Mouse (Mus musculus) R1 (cell line): Measurements from ENCODE around the gene Cntnap2.

Experiments
- DNase-seq: peaks from one replicate; pipeline ENCODE4 v3.0.0-alpha.2; 2018; ENCODE audit warnings: low read depth, low spot score

Gene Cntnap2

DNA sequence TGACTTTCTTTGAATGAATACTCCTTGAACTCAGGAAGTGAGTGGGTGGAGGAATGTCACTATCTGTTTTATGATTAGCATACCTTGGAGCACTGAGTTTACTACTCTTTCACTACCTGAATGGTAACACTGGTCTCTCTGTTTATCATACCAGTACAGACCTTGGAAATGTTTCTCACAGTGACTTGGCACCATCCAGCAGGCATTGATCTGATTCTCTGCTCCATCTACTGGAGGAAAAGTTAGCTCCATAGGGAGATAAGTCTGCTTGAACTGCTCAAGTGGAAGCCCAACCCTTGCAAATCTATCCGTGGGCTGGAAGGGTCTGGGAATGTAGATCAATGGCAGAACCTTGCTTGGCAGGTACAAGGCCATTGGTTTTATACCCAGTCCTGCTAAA, 2235.3 kb downstream of the Cntnap2 start:
- peak; percentile 89 for DNase-seq

DNA sequence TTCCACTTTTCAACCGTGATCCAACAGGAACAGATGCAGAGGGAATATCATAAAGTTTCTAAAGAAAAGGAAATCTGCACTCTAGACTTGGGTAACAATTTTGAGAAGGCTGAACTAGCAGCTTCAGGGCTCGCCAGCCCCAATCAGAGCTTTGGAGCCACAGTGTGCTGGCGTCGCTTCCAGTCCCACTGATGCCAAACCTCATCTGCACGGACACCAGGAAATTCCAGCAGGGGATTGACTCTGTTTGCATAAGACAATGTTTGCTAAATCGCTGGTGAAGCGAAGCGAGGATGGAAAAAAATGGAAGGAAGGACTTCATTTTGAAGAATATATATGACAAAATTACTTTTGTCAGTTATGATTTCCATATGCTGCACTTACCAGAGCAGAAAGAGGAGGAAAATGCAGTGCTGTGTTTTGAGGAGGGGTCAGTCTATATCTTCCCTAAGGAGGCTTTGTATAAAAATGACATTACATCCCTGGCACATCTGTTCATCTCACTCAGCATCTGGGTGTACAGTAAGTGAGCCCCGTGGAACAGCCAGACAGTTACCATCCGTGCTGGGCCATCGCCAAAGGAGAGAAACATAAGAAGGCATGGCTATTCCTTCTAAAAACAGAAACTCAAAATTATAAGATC, 2245.8 kb downstream of the Cntnap2 start:
- DNase-seq, result no peak

DNA sequence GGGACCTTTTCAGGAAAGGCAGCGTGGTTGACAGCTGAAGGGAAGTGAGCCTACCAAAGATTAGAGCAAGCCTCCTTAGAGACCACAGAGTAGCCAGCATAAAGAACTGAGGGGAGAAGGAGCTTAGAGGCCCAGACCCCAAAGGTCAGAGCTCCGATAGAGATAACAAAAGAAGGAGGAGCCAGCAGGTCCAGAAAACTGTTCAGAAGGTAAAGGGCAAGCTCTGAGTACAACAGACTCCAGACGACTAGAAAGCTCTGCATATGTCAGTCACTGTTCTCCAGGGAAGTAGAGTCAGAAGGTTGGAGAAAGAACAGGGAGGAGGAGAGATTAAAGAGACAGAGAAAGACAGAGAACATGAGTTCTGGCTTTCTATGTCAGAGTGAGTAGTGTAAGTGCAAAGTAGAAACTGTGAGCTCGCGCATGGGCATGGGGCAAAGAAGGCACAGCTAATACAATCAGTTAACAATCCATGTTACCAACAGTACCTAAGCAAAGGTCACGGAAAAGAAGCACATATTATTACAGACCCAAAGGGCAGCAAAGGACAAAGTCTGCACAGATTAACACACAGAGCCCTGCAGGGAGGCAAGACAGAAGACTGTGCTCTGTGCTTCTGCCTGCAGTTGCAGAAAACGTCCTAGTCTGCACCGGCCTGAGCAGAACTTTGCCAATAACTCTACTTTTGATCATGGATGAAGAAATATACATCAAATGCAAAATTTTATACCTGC, 2247.1 kb downstream of the Cntnap2 start:
- DNase-seq, result no peak

DNA sequence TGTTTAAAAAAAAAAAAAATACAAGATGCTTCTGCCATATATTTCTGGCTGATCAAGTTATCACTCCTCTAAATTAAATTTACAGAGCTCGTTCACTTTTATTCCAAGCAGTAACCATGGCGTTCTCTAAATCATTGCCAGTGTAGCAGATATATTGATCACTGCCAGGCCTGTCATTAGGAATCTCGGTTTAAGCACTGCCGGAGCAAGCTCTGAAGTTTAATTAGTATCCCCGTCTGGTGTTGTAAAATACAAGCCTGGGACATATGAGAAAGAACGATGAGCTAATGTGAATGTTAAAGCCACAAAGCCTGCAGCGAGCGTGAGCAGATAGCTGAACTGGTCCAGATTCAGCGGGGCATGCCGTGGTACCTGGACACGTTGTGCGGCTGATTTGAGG, 2247.8 kb downstream of the Cntnap2 start:
- no peak for DNase-seq

DNA sequence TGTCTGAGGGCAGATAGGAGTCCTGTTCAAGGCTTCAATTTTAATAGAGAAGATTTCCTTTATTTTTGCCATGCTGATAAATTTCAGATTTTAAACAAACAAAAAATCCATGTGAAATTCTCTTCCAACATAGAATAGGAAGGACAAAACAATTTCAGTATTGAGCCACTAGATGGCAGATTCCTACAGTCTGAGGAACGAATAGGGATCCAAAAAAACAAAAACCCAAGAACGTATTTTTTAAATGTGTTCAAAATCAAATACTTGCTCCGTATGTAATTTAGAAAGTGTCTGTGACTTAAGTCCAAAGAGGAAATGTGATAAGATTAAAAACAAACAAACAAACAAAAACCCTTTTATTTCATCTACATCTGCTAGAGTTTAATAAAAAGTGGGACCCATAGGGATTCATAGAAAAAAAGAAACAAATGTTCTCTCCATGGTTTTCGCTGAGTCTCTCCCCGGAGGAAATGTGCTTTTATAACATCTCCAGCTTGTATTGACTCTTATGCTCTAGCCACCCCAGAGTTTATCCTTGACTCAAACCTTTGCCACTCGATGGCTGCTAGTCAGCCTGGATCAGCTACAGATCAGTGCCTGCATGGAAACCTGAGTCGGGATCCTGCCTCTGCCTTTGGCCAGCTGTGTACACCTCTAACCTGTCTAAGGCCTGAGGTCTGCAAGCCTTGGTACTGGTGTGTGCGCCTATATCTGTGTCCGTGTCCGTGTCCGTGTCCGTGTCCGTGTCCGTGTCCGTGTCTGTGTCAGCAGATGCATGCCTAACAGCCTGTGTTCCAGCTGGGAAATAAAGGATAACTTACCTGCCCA, 2255.6 kb downstream of the Cntnap2 start:
- DNase-seq, result peak; percentile 39

DNA sequence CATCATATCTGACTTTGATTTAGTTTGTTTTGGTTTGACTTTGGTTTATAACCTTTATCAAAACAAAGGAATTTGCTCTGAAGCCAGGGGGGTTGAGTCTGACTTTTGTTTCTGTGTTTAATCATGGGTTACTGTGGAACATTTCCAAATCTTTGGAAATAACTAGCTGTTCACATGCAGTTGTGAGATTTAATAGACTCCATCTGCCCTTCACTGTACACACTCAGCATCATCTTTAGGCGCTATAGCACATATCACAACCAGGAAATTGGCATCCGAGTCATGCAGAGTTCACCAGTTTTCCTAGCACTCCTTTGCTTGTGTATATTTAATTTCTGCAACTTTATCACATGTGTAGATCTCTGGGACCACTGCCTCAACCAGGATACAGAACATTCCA, 2256.3 kb downstream of the Cntnap2 start:
- DNase-seq, result no peak

DNA sequence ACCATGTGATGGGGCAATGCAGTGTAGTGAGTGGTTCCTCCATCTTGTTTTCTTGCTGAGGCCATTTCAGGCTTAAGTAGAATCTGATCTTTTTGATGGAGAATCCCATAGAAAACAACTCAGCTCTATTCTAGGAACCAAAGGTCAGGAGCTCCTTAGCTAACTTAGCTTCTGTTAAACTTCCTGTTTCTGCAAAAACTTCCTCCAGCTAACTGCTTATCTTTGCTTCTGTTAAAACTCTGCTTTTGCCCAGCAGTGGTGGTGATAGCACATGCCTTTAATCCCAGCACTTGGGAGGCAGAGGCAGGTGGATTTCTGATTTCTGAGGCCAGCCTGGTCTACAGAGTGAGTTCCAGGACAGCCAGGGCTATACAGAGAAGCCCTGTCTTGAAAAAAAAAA, 2258.1 kb downstream of the Cntnap2 start:
- no peak for DNase-seq

DNA sequence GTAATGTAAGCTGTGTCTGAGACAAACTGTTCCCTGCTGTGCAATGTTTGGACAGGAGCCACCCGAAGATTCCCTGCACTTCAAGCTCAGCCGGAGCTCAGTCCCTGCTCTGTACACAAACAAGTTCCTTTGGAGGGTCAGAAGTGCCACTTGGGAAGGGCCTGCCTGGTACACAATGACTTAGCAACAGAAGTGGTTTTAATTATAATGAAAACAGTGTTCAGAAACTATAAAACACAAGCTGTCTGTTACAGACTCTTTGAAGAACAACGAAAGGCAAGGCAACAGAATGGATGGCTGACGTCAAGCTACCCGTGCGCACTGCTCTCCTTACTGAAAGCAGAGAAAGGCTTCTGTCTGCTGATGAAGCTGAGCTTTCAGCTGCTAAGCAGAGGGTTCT, 2259.5 kb downstream of the Cntnap2 start:
- no peak for DNase-seq

DNA sequence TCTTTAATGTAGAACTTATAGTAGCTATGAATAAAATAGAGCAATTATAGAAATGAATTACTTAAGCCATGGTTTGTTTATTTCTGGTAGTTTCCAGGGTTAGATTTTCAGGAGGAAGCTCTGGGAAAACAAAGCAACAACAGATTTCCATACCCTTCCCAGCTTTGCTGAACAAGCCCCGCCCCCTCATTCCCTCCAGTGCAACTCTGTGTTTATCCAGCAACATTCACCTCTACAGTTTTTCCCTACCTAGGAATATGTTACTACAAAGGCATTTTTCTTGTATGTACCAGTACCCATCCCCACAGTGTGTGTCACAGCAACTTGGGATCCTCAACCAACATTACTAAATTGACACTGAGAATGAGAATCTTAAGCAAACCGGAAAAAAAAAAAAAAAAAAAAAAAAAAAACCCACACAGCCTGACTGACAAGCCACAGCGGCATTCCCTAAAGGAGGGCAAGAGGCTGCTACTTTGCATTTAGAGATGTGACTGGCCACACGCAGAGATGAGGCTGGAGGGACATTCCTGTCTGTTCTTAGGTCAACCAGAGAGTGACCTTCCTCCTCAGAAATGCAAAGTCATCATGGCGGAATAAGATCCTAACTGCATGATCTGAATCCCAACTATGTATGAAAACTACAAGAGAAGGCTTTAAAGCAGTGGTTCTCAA, 2260.3 kb downstream of the Cntnap2 start:
- DNase-seq, result peak; percentile 85

DNA sequence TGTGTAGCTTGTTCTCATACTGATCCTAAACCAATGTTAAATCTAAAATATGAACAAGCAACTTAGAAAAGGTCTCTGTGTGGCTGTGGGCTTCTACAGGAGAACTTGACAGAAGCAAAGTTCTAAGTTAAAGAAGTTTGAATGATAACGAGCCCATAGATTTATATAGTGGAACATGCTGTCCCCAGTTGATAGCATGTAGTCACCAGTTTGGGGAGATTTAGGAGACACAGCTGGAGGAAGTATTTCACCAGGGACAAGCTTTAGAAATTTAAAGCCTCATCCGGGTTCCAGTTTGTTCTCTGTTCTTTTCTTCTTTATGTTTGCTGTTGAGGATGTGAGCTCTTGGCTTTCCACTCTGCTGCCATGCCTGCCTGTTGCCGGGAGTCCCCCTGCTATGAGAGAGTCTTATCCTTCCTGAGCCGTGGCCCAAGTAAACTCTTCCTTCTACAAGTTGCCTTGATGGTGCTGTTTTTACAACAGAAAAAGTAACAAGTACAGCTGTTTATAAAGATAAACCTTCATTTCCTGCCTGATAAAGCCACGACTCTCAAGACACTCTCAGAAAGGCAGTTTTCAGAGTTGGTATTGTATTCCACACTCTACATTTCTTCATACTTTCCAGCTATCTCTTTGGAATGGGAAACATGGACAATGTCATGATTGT, 2264.1 kb downstream of the Cntnap2 start:
- DNase-seq, result no peak

DNA sequence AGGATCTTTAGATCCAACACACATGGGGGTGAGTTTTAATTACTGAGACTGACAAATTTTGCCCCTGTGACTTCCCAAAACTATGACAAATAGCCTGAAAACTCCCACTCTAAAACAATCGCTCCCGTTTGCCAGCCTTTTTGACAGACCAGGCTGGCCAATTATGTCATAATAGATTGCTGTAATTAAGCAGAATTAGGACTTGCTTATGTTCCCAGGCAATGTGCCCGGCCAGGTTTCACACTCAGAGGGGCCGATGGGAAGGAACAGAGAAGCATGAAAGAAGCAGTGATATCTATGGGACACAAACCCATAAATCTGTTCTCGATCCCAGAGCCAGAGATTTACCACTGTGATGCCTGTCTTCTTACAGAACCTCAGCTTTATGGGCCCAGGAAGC, 2264.7 kb downstream of the Cntnap2 start:
- no peak for DNase-seq

DNA sequence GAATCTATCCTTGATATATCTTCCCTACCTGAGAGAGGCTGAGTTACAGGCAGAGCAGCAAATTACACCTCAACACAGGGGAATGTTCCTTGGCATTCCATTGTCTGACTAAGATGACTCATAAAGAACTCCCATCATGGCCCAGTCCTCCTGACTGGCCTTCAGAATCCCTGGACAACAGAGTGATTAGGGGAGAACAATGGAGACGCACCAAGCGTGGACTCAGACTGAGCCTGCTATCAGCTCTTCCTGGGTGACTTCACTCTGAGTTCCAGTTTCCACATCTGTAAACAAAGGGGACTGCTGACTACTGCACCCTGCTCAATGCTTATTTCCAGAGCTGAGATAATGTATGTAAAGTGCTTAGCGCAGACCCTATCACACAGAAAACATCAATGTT, 2269.1 kb downstream of the Cntnap2 start:
- DNase-seq, result peak; percentile 71

DNA sequence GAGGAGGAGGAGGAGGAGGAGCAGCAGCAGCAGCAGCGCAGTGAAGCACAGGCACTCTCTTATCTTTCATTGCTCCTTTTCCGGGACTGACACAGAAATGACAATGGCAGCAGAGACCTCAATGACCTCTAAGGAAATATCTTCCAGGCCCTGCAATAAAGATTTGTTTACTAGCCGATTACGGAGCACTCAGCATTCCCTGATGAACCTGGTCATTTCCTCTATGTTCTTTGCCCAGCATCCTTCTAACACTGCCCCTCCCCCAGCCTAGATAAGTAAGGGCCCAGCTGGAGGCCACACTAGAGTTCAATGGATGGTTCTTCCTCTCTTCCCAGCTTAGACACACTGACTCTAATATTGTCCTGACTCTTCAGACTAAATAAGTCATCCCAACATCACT, 2270.1 kb downstream of the Cntnap2 start:
- DNase-seq, result peak; percentile 37

DNA sequence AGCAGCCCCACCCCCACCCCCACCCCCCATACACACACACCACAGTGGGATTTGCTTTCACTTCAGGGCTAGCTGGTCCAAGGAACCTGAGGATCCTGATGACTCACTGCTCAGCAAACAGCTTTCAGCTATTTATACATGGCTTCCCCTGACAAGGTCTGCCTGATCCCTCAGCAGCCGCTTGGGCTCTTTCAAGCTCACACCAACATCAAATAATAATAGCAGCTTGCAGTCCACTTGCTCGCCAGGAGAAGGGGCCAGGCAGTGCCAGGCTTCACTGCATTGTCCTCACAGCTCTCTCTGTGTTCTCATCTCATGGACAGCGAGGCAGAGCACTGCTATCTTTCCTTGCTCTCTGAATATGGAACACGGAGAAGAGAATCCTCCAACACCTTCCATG, 2273.9 kb downstream of the Cntnap2 start:
- DNase-seq, result no peak

DNA sequence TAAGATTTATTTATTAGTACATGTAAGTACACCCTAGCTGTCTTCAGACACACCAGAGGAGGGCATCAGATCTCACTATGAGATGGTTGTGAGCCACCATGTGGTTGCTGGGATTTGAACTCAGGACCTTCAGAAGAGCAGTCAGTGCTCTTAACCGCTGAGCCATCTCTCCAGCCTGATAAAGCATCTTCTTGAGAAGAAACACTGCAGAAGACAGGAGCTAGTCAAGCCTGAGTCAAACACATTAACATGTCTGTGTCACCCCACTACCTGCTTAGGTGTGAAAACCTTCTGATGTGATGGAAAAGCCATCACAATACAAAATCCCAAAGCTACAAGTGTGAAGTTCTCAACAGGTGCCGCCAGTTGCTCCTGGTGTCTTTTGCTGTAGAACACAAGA, 2275.2 kb downstream of the Cntnap2 start:
- DNase-seq, result no peak

DNA sequence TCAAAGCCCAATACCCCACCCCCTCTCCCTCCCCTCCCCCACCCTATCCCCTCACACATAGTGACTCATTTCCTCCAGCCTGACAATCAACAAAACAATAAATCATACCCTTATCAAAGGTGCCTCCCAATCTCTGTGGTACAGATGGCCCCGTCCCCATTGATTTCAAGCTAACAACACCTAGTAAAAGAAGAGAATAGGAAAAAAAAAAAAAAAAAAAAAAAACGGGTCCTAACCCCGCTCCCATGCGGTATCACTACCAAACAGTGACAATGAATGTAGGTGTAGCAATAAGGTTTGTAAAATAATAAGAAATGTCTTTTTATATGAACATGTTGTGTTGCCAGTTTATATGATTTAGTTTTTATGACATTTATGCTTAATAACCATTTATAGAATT, 2278.1 kb downstream of the Cntnap2 start:
- DNase-seq, result no peak

DNA sequence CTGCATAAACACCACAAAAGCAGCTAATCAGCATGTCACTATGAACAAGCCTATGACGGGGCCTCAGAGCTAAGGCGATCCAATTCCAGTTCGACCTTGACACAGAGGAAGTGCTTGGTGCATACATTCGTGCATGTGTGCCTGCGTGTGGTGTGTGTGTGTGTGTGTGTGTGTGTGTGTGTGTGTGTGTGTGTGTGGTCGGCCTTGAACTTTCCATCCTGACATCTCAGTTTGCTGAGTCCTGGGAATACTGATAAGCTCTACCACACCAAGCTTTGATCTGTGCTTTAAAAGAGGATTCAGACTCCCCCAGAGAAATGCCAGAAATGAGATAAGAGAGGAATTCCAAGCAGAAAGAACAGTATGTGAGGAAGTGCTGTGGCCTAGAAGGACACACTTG, 2279.0 kb downstream of the Cntnap2 start:
- DNase-seq, result no peak

DNA sequence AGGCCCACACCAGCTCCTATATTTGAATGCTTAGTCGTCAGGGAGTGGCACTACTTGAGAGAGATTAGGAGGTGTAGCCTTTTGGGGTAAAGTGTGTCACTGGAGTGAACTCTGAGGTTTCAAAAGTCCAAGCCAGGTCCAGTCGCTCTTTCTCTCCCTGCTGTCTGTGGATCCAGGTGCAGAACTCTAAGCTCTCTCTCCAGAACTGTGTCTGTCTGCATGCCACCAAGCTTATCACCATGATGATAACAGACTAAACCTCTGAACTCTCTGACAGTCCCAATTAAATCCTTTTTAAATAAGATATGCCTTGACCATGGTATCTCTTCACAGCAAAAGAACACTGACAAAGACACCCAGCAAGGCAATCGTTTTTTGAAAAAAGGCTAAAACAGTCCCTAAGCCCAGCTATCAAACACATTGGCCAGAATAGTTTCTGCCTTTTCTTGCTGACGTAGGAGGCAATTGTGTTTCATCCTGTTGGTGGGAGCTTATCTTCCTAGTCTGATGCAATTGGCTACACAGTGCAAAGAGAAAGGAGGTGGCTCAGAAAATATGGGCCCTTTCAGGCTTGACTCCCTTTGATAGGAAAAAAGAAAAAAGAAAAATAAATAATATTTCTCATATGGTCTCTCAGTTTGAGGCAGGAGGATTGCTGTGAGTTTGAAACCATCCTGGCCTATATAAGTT, 2281.8 kb downstream of the Cntnap2 start:
- DNase-seq, result peak; percentile 39

DNA sequence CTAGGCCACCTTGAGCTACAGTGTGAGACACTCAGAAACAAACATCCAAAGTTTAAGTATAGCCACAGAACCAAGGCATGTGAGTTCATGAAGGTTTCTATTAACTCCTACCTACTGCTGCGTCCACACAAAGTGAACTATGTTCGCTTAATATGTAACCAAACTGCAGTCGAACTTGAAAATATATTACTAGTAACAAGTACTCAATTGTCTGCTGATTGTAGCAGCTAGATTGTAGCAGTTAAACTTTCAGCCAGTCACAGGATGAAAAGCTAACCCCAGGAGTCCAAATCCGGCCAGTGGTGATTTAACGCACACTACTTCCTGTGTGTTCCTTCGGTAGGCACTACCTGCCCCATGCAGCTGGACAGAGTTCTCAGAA, 2282.3 kb downstream of the Cntnap2 start:
- no peak for DNase-seq

DNA sequence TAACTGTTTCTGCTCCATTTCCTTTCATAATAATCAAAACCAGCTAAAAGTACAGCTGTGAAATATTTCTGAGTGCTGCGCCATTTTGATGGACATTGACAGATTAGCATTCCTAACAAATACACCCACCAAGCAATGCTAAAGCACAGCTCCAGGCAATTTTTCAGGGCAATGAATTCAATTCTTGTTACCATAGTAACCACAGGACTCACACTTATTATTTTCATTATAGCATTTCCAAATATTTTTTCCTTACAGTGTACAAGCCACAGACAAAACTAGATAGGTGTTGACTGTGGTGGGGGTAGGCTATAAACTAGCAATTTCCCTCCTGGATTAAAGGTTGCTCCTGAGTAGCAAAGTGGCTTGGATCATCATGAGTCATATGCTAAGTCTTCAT, 2284.1 kb downstream of the Cntnap2 start:
- DNase-seq, result no peak

DNA sequence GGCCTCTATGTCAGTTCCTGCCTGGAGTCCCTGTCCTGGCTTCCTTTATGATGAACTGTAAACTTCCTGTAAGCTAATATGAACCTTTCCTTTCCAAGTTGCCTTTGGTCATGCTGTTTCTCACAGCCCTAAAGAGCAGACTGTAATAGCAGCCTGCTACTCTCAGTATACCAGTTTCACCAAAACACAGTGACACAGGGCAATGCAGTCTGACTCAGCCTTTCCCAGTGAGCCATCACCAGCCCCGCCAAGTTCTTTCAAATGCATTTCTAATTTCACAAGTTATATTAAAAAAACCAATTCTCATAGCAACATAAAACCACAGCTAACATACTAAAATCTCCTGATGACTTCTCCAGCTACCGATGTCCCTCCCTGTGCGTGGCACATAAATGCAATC, 2285.5 kb downstream of the Cntnap2 start:
- DNase-seq, result no peak
